Mouse (Mus musculus) T-helper 17 cell (primary cell): ENCODE data around the gene Fam107b.

Experiments used
- in situ Hi-C, 2 experiments: fragments of 300-600 bp; cut with MboI, MseI; formaldehyde crosslinking; loops; 1 replicate in 1 of 2; 2 replicates in 1 of 2; pipeline ENCODE4 v1.15.1; 2025; ENCODE audit warnings: high pct_unique_total_duplicates in 2 of 2

The Fam107b gene

DNA sequence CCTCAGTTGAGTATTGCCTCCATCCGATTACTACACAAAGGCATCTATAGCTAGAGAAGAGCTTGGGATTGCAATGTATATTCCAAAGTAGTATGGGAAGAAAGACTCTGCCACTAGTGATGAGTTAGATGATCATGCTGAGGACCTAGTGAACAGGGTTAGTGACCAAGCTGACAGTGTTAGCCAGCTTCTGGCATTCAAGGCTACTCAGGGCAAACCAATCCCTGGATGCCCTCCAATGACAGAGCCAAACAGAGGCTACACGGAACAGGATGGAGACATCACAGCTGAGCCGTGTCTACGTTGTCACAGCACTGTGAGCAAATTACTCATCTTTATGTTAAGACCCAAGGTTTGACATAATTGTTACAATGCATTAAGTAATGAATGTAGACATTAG is 138.3 kb downstream of the Fam107b start:
- in situ Hi-C loops: loop anchor here in 1 of 2 experiments (5.0 kb wide), 1 partner anchor 41 kb away; no protein-coding TSS in a partner anchor

DNA sequence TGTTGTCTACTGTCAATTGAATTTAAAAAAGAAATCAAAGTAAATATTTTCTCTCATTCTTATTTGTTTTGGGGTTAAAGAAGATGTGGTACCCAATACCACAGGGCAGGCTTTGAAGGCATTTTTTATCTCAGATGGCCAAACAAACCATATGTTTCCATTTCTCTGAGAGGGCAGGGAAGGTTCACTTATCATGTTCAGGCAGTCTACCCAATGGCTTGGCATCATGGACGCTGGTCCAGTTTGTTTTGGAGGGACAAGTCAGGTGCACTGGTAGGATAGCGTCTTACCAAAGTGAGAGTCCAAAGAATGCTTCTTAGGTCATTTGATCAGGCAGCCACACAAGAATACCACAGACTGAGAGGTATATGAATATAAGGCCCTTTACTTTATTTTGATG is 139.6 kb downstream of the Fam107b start:
- in situ Hi-C loops: loop anchor here (5.0 kb wide), 3 partner anchors 43 to 163 kb away; no protein-coding TSS in a partner anchor

DNA sequence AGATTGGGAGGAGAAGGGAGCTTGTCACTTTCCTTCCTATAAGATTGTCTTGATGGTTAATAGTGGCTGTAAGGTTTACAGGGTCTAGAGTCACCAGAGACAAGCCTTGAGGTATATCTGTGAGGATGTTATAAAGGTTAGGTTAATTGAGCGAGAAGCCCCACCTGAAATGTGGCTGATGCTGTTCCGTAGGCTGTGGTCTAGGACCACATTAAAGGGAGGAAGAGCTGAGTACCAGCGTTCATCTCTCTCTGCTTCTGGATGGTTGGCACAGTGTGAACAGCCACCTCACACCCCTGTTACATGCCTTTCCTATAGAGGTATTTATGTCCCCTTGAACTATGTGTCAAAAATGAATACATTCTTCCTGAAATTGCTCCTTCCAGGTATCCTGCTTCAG is 140.2 kb downstream of the Fam107b start:
- in situ Hi-C loops: loop anchor here in 1 of 2 experiments (5.0 kb wide), 2 partner anchors 48 to 163 kb away; no protein-coding TSS in a partner anchor

DNA sequence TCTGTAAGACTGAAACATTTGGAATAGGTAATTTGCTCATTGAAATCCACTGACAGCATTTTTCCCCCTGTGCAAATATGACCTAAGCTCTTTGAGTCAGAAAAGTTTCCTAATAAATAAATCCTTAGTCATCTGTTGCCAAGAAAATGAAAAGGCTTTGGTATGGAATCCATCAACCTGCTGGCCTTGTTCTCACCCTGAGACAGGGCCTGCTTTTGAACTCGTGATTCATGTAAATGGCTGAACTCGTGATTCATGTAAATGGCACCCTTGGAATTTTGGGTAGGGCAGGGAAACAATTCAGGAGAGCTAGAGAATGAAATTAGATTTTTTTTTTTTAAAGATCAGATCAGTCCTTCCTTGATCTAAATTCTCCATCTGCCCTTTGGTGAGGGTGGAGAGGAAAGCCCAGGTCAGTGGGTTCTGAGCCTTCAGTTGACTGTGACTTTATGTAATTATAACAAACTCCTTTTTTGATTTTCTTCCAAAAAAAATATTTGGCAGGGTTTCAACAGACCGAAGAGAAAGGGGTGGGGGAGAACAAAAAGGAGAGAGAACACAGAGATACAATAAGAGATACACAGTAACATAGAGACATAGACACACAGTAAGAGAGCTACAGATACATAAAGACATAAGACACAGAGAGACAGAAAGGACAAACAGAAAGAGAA is 142.2 kb downstream of the Fam107b start:
- in situ Hi-C loops: loop anchor here in 1 of 2 experiments (5.0 kb wide), 2 partner anchors 50 to 165 kb away; no protein-coding TSS in a partner anchor

DNA sequence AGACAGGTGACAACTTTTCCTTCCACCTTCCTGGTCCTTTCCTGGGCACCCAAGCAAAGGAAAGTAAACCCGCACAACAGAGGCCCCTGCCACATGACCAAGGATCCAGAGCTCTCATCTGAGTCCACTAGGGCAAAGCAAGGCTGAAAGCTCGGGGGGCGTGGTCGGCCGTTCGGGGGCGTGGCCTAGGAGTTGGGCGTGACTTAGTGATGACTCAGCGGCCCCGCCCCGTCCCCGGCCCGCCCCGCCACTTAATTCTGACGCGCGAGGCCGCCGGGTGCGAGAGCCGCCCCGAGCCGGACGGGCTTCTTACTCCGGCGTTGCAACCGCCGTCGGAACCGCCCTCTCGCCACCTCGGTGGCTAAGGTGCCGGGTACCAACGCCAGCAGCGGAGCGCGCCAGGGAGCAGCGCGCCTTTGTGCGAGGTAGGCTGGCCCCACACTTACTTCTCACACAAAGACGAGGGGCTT is 143.0 kb downstream of the Fam107b start:
- in situ Hi-C loops: loop anchor here in 1 of 2 experiments (5.0 kb wide), 2 partner anchors 51 to 166 kb away; no protein-coding TSS in a partner anchor

DNA sequence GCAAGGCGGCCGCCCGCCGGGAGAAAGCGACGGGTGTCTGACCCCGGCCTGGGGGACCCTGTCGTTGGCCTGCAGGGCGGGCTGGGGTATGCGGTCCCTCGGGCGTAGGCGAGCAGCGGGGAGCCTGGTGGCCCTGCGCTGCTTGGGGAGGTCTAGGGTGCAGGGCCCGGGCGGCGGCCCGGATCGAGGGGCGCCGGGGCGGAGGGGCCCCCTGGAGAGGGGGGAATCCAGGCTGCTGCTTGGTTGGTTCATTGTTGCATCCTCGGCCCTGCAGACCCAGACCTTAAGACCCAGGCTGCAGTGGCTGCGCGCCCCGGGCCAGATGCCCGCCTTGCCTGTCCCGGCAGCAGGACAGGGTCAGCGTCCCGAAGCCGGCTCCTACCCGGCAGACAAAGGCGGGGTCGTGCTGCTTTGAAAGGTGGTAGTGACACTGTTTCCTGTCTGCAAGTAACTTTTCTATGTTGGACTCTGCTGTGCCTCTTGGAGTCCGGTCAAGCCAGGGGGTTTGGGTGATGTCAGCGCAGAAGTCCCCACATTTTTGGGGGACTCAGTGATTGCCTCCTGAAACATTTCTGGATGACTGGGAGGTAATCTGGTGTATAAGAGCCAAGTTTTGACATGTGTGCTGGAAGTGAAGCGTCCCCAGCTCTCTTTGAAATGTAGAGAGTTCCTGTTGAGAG is 143.5 kb downstream of the Fam107b start:
- in situ Hi-C loops: loop anchor here in 1 of 2 experiments (5.0 kb wide), 2 partner anchors 52 to 167 kb away; no protein-coding TSS in a partner anchor

DNA sequence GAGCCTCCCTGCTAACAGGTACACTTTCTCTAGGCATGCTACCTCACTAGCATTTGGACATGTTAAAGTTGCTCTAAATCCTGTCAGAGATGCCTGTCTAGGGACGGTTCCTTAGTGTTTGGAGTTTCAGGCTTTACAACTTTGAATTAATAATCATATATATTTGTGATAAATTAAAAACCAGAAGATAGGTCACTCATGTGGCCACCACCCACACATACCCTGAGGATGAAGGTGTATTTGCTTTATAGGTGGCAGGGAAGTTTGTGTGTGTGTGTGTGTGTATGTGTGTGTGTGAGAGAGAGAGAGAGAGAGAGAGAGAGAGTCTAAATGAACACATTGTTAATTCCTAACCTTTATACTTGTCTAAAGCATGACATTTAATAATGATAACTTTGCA is 144.2 kb downstream of the Fam107b start:
- in situ Hi-C loops: loop anchor here in 1 of 2 experiments (5.0 kb wide), 2 partner anchors 52 to 167 kb away; no protein-coding TSS in a partner anchor

DNA sequence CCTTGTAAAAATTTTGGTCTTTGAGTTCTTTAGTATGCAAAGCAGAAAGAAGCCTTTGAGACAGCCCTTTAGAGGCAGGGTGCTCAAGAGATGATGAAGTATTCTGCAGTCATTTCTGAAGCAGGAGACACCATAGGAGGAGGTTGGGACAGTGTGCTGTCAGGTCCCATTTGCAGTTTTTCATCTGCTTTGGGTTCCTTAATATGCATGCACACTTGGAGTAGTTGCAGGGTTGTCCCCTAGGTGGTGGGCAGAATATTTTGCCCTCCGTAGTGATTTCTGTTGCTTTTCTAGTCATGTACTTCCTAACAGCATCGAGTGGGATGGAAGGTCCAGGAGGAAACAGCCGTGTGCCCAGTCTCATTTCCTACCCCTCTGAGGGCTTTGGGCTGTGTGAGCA is 145.1 kb downstream of the Fam107b start:
- in situ Hi-C loops: no loop called here

DNA sequence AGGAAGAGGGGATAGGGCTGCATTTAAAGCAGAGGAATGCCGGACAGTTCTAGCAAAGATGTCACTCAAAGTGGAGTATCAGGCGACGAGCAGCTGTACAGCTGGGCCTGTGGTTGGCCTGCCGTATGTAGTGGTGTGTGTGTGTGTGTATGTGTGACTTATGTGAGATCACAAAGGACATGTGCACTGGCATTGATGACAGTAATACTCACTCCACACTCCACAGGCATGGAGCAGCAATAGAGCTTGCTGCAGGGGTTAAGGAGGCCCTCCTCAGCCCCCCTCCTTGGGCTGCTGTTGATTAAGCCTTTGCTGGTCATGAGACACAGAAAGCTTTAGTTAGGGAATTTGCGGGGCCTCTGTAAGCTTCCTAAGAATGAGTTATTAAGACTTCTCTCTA is 147.0 kb downstream of the Fam107b start:
- in situ Hi-C loops: no loop called here

DNA sequence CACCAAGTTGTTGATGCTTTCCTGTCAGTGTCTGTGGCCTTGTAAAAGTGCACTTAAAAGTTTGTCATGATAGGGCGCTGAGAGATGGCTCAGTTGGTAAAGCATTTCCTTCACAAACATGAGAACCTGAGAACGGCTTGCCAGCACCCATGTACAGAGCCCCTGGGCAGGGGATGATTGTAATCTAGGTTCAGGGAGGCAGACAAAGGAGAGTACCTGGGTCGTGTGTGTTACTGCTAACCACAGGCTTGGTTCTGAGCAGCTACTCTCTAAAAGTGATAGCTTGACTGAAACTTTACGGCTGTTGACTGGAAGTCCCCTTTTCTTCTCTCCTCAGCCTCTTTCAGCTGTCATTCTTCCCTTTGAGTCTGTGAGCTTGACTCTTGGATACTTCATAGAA is 147.6 kb downstream of the Fam107b start:
- in situ Hi-C loops: no loop called here

DNA sequence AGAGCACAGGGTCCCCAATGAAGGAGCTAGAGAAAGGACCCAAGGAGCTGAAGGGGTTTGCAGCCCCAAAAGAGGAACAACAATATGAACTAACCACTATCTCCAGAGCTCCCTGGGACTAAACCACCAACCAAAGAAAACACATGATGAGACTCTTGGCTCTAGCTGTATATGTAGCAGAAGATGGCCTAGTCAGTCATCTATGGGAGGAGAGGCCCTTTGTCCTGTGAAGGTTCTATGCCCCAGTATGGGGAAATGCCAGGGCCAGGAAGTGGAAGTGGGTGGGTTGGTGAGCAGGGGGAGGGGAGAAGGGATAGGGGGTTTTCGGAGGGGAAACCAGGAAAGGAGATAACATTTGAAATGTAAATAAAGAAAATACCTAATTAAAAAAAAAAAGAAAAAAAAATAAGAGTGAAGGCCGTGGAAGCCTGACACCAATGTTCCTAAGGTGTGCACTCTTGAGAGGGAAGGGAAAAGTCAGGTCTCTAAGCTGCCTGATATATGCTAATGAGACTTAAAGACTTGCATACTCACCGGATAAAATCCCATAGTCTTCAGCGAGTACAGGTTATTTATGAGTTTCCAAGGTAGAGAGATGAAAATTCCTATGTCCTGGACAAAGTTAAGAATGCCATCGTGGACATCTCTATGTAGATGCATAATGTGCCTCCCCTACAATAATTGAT is 149.3 kb downstream of the Fam107b start:
- in situ Hi-C loops: loop anchor here in 1 of 2 experiments (10.0 kb wide), 1 partner anchor 385 kb away; the partner anchor contains the start of genes Acbd7 and Rpp38

DNA sequence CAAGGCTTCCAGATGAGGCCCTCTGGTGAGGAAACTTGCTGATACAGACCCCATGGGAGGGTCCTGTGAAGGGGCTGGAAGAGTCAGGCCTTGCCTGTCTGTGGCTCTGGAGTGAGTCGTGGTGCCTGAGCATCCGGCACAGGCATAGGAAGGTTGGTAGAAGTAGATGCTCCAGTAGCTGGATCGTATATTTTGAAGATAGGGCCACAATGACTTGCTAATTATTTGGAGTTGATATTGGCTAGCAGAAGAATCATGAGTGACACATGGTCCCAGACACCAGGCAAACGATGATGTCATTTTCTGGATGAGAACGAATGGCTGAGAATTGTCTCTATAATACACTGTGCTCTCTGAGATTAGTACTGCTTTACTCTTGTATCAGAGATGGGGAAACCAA is 150.8 kb downstream of the Fam107b start:
- in situ Hi-C loops: loop anchor here in 1 of 2 experiments (10.0 kb wide), 1 partner anchor 386 kb away; the partner anchor contains the start of genes Acbd7 and Rpp38

DNA sequence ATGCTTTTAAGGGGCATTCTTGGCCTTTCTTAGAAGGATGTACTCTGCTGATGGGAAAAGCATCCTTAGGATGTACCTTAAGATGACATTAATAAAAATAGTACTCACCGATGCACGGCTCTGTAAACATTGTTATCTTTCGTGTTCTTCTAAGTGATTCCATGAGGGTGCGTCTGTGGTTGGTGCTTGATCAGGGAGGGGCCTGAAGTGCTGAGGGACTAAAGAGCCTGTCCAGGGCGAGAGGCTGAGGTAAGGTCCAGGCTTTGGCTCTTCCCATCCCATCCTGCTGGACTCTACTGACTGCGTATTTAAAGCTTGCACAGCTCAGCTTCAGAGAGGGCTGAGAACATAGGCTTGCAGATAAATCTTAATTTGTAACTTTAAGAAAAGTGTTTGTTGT is 151.7 kb downstream of the Fam107b start:
- in situ Hi-C loops: loop anchor here in 1 of 2 experiments (10.0 kb wide), 1 partner anchor 387 kb away; the partner anchor contains the start of genes Acbd7 and Rpp38

DNA sequence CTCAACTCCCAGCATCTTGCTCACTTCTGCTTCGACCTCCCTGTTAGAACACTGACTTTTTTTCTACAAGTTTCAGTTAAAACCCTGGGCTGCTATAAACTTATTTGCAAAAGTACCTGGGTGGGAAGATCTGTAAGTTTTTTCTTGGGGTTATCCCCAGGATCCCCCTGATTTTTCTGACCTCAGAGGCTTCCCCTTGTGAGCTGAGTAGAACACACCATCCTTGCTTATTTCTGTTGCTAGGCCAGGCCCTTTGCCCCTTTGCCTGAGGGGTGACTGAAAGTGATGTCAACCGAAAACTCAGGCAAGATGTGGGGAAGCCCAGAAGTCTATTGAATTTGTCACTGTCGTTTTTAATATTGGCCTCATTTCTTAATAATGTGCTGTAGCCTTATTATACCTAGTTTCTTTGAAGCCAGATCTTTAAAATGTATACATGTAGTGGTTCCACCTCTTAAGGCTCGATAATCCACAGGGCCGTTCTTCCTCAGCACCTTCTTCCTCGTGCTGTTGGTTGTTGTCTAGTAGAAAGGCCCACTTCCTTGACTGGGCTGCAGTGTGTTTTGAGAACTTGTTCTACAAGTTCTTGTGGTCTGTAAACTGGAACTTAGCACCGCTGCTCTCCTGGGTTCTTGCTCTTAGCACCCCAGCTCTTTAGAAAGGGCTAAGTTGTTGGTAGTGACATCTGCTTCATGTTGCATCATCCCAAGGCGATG is 153.3 kb downstream of the Fam107b start:
- in situ Hi-C loops: loop anchor here in 1 of 2 experiments (10.0 kb wide), 1 partner anchor 389 kb away; the partner anchor contains the start of genes Acbd7 and Rpp38

DNA sequence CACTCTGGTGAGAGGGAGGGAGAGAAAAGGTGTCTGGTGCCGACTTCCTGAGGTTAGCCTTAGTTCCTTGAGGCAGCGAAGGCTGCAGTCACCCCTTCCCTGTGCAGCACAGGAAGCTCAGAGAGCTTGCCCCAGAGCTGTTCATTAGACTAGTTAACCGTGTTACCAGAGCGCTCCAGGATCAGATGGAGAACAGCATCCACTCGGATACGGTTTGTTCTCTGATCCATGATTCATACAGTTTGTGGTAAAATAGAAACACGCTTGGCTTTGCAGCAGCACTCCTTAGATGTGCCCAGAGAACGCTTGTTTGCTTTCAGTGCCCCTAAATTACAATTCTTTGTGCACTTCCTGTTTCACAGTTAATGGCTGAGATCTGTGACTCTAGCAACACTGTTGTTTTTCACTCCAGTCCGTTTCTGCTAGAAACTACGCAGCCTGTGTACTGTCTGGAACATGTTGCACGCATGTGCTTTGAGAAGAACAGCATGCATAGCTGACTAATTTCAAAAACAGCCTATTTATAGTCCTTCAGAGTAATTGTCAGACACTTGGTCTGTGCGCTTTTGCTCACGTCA is 156.3 kb downstream of the Fam107b start:
- in situ Hi-C loops: loop anchor here in 1 of 2 experiments (10.0 kb wide), 1 partner anchor 392 kb away; the partner anchor contains the start of genes Acbd7 and Rpp38

DNA sequence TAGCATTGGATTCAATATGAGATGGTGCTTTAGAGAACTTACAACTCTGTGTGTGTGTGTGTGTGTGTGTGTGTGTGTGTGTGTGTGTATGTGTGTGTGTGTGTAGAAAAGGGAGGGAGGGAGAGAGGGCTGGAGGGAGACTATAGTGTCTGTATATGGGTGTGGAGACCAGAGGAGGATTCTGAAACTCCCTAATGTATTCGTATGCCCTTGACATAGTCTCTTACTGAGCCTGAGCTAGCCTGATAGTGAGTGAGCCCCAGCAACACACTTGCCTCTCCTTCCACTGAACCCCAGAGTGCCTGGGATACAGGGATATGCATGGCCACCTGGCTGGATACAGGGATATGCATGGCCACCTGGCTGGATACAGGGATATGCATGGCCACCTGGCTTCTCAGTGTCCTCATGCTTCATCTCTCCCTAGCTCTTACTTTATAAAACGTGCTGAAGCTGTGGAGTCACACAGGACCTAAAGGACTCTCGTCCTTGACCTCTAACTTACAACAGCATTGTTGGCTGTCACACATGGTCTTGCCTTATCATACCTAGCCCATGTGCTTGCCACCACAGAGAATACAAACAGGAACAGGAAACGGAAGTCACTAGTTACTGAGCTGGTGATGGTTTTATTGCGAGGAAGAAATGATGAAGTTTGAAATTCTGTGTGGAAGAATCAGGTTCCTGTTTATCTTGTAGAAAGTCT is 157.1 kb downstream of the Fam107b start:
- in situ Hi-C loops: loop anchor here in 1 of 2 experiments (10.0 kb wide), 1 partner anchor 393 kb away; the partner anchor contains the start of genes Acbd7 and Rpp38

DNA sequence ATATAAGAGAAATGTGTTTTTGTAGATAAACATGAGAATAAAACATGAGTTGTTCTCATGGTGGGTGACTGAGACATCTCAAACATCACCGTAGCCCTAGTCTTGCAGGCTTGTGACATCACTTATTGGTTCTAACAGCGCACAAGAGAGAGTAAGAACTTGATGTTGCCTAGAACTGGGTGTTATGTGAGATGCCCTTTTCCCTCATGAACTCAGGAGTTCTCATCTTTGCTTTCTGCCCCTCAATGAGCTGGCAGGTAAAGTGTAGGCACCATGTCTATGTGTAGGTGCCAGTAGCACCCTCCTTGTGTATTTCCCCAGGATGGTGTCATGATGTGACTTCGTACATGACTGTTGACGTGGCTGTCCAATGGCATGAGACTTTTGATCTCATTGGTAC is 157.8 kb downstream of the Fam107b start:
- in situ Hi-C loops: loop anchor here in 1 of 2 experiments (10.0 kb wide), 1 partner anchor 393 kb away; the partner anchor contains the start of genes Acbd7 and Rpp38

DNA sequence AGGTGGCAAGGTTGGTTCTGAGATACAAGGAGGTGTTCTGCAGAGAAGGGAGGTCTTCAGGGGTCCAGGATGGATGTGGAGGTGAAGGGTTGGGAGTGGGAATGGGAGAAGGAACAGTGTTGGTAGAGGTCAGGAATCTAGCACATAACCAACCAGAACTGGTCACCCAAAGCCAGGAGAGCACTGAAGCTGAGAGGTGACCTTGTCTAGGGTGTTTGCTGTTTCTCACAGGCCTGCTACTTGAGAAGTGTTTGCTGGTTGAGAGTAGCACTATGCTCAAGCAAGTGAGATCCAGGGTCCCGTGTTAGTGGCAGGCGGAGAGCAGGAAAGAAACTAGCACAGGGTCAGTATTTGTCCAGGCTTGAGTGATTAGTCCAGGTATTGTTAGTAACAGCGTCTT is 159.3 kb downstream of the Fam107b start:
- in situ Hi-C loops: loop anchor here in 1 of 2 experiments (10.0 kb wide), 1 partner anchor 395 kb away; the partner anchor contains the start of genes Acbd7 and Rpp38

DNA sequence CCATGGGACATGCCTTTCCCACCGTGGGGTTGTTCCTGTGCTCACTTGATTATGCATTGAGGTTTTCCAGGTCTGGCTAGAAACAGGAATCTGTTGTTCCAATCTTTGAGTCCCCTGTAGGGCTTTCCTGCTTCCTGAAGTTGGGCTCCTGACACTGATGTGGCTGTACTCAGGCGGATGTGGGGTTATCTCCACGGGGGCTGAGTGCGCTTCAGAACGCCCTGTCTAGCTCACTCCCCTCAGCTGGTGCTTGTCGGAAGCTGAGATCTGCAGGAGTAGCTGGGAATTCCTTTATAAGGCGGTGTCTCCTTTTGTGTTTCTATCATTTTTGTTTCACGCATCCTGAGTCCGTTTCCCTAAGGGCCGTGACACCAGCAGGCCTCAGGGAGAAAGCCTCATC is 160.5 kb downstream of the Fam107b start:
- in situ Hi-C loops: no loop called here
